Mouse (Mus musculus) v-Abl transformed pro-B cells (cell line): ENCODE data around the gene Esrp2.

Source experiments
- in situ Hi-C, 2 experiments: fragments of 400-800 bp; cut with MboI; formaldehyde crosslinking; loops; one replicate each; pipeline ENCODE4 v1.15.1; 2025; ENCODE audit not compliant: unreplicated experiment in 2 of 2

The Esrp2 gene

GRCm38 (mm10) chr8:106129997-106130396 is 6.8 kb downstream of the Esrp2 start:
- in situ Hi-C loops, result loop anchor here (10.0 to 25.0 kb wide), 3 partner anchors 407 to 545 kb away; no protein-coding TSS in a partner anchor

GRCm38 (mm10) chr8:106129232-106129930 is 7.4 kb downstream of the Esrp2 start:
- in situ Hi-C loops, result loop anchor here (10.0 to 25.0 kb wide), 3 partner anchors 408 to 545 kb away; no protein-coding TSS in a partner anchor

- in situ Hi-C loops, result loop anchor here (10.0 to 25.0 kb wide), 3 partner anchors 409 to 543 kb away; no protein-coding TSS in a partner anchor
Measured at GRCm38 (mm10) chr8:106127882-106128410, 8.8 kb downstream of the Esrp2 start.

GRCm38 (mm10) chr8:106127054-106127453 is 9.7 kb downstream of the Esrp2 start:
- in situ Hi-C loops, result loop anchor here (10.0 to 25.0 kb wide), 3 partner anchors 410 to 542 kb away; no protein-coding TSS in a partner anchor

- in situ Hi-C loops, result loop anchor here (10.0 to 25.0 kb wide), 3 partner anchors 411 to 541 kb away; no protein-coding TSS in a partner anchor
Measured at GRCm38 (mm10) chr8:106126055-106126454, 10.7 kb downstream of the Esrp2 start.

GRCm38 (mm10) chr8:106123443-106123842 is 13.3 kb downstream of the Esrp2 start:
- in situ Hi-C loops, result loop anchor here in 1 of 2 experiments (10.0 kb wide), 1 partner anchor 539 kb away; no protein-coding TSS in a partner anchor

GRCm38 (mm10) chr8:106115897-106116296 is 20.9 kb downstream of the Esrp2 start:
- in situ Hi-C loops, result loop anchor here (5.0 kb wide), 3 partner anchors 124 to 404 kb away; partner anchors contain the start of gene Dus2 (in 1 of the 2)

GRCm38 (mm10) chr8:106112514-106112913 is 24.3 kb downstream of the Esrp2 start:
- in situ Hi-C loops, result no loop called here

- in situ Hi-C loops, result no loop called here
Measured at GRCm38 (mm10) chr8:106112041-106112440, 24.7 kb downstream of the Esrp2 start.

GRCm38 (mm10) chr8:106108729-106109128 is 28.0 kb downstream of the Esrp2 start:
- in situ Hi-C loops, result loop anchor here (5.0 to 10.0 kb wide), 2 partner anchors 81 to 394 kb away; no protein-coding TSS in a partner anchor

- in situ Hi-C loops, result loop anchor here (5.0 to 10.0 kb wide), 2 partner anchors 81 to 393 kb away; no protein-coding TSS in a partner anchor
Measured at GRCm38 (mm10) chr8:106108080-106108479, 28.7 kb downstream of the Esrp2 start.

- in situ Hi-C loops, result loop anchor here (5.0 to 10.0 kb wide), 2 partner anchors 79 to 391 kb away; no protein-coding TSS in a partner anchor
Measured at GRCm38 (mm10) chr8:106106193-106106592, 30.6 kb downstream of the Esrp2 start.

- in situ Hi-C loops, result loop anchor here in 1 of 2 experiments (10.0 kb wide), 1 partner anchor 389 kb away; no protein-coding TSS in a partner anchor
Measured at GRCm38 (mm10) chr8:106103888-106104287, 32.9 kb downstream of the Esrp2 start.

GRCm38 (mm10) chr8:106102321-106102720 is 34.5 kb downstream of the Esrp2 start:
- in situ Hi-C loops, result loop anchor here in 1 of 2 experiments (10.0 kb wide), 1 partner anchor 388 kb away; no protein-coding TSS in a partner anchor
